Mouse (Mus musculus) telencephalon, adult 2 months (tissue): ENCODE measurements around the gene Slc2a4.
"Not testable (repeated sequence)": the region's sequence is repeated elsewhere in the genome, so short reads cannot be mapped to it uniquely, and the experiment has no call there.

Source experiments
- DNase-seq: peaks from one replicate; pipeline ENCODE4 v3.0.0-alpha.2; 2011; ENCODE audit warnings: low read depth, low spot score

Gene Slc2a4

DNA sequence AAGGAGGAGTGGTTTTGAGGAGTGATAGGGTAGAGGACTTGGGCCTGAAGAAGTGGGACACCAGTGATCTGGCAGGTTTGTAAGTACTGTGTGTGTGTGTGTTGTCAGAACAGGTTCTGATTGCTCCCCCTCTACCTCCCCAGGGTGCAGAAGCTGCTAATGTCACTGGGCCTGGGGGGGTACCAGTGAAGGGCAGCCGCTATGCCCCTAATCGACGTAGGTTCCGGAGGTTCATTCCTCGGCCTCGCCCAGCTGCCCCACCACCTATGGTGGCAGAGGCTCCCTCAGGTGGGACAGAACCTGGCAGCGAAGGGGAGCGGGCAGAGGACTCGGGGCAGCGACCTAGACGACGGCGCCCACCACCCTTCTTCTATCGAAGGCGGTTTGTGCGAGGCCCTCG lies 8.3 kb downstream of the Slc2a4 start:
- no peak for DNase-seq

DNA sequence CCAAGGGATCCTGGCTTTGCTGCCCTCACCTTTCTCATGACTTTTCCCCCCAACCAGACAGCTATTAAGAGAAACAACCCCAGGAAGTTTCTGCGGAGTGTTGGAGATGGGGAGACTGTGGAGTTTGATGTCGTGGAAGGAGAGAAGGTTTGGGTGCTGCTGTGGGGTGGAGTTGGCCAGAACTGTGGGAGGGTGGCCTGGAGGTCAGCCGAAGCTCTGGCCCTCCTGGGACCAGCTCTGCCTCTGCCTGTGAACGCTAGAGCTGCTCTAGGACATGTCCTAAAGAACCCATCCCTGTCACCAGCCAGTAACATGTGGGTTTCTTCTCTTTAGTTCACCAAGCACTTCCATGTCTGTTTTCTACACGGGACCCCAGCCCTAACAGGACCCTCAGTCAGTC lies 8.8 kb downstream of the Slc2a4 start:
- DNase-seq: no peak

DNA sequence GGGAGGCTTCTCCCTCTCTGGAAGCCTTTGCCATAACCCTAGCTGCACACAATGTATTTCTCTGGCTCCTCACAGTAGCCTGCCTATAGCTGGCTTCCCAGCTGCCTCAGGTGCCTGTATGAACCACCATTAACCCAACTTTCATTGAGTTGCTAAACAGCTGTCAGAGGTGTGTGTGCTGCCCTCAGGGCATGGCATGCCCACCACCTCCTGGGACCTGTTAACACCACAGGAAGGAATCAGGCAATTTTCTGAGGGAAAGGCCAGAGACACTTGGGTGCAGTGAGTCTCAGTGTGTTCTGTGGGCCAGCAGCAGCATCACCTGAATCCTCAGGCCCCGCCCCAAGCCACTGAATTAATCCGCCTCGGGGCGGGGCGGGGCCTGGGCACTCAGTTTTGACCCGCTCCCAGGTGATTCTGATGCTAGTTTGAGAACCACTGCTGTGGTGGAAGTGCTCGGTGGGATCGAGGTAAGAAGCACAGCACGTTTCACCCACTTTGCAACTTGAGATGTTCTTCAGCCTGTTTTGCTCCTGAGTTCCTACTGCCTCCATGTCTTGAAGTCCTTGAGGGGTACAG lies 9.5 kb downstream of the Slc2a4 start:
- no peak for DNase-seq

DNA sequence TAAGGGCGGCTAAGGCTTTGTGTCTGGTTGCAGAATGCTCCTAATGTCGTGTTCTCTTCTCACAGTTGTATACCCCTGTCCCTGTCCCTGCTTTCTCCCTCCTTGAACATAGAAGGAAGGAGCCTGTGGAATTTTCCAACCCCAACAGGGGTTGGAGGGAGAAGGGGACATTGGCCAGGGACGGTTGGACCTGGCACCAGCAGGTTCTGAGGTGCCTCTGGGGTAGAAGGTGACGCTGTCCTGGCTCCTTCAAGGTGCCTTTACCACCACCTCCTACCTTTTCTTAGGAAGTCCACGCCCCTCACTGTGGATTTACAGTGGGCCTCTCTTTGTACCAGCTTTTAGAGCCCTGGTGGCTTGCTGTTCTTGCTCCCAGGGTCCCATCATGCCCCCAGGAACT lies 10.2 kb downstream of the Slc2a4 start:
- no peak for DNase-seq

DNA sequence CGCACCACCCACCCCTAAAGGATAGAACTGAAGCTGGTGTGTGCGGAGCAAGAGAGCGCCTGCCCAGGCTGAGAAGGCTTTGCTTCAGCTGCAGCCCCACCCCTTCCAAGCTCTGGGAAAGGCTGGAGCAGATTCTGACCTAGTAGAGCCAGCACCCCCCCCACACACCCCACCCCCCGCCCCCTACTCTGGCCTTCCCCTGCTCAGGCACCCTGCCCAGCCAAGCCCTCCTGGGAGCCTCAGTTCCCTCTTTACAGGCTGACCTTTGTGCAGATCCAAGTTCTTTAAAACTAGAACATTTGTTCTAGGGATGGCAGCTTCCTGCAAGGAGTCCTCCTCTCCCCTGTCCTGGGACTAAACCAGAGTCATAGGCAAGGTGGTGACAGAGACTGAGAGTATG lies 10.6 kb downstream of the Slc2a4 start:
- no peak for DNase-seq

DNA sequence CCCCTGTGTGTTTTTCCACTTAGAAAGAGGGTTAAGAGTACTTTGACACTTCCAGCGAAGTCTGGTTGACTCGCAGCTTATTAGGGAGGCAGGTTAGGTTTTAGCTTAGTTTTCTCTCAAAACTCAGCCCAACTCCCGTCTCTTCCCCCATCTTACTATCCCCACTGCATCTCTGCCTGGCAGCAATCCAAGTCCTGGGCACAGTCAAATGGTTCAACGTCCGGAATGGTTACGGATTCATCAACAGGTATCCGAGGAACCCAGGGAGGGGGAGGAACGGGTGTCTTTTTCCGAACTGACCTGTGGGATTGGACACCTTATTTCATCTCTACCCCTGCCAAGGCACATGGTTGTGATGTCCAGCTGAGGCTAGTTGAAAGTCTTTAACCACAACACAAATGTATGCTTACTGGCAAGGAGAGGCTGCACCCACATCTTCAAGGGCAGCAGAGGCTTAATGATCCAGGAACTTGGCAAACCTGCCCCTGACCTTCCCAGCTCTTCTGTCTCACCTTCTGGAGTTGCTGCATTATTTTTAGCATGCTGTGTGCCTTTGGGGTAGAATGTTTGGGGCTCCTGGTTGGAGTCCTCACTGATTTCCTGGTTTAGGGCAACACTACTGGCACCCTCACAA lies 11.2 kb downstream of the Slc2a4 start:
- no peak for DNase-seq

DNA sequence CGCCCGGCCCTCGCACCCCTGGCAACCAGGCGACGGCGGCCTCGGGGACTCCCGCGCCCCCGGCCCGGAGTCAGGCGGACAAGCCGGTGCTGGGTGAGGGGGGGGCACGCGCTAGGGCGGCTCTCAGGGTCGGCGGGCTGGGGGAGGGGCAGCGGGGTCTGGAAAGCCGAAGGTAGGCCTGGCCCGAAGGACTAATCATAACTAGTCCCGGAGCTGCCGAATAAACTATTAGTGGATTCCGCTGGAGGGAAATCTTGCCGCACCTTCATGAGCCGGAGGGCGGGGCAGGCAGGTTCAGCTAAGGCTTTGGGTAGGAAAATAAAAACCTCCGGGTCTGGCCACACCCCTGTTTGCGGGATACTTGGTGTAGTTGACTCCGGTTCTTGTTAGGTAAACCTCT lies 11.8 kb downstream of the Slc2a4 start:
- DNase-seq: no peak

DNA sequence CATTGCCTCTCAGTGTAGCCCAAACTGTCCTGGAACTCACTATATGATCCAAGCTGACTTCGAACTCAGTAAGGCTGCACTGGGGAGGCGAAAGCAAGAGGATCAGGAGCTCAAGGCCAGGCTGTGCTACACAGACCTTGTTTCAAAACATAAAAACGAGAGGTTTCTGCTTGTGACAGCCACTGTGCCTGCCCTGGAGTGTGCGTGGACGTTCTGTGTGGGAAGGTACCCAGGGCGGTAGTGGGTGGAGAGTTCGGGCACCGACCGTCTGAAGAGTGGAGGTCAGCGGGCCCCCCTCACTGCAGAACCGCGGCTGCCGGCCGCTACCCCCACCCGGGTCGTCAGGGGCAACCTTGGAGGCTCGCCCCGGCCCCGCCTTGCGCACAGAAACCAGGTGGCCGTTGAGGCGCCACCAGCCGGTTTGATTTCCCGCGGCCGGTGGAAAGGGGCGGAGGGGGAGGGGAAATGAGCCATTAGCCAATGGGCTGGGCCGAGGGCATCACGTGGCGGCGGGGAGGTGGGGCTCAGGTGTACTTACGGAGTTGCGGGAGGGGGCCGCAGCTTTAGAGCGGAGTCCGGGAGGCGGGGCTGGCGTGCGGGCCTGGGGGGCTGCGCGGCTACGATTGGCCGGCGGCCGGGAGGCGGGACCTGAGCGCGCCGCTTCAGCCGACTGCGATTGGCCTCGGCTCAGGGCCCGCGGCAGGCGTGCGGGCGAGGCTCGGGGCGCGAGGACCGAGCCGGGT lies 12.7 kb downstream of the Slc2a4 start, which contains the start of gene Ybx2:
Gene Ybx2, plus strand, starts transcription at position 660 of the 743 bp plus-strand sequence.
- peak; percentile 62 for DNase-seq

DNA sequence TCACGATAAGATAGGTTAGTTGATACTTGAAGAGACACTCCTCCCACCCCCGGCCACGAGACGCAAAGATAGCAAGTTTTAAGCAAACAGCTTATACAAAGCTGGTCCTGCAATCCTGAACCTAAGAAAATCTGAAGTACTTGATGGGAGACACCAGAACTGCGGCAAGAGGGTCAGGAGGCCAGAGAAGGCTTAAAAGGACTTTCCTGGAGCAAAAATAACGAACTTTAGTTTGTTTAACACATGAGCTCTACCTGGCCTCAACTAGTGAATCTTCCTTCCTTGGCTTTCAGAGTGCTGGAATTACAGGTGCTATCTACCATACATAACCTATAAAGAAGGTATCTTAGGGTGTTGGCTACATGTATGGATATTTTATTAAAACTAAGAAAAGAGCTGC lies 13.3 kb downstream of the Slc2a4 start:
- no peak for DNase-seq

DNA sequence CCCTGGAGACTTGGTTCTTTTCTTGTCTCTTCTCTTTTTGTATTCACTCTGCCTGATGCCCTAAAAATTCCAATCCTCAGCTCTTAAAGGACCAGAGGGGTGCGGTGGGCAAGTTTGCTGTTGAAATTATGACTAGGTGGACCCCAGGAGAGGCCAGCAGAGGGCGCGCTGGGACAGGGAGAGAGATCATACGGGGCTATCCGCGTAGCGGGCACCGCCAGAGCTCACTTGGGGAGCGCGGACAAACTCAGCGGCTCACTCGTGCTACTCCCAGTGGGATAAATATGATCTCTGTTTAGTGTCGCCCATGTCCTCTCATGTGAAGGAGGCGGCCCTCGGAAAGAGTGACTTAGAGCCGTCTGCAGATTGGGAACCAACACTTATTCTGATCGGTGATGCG lies 13.8 kb downstream of the Slc2a4 start:
- DNase-seq: no peak

DNA sequence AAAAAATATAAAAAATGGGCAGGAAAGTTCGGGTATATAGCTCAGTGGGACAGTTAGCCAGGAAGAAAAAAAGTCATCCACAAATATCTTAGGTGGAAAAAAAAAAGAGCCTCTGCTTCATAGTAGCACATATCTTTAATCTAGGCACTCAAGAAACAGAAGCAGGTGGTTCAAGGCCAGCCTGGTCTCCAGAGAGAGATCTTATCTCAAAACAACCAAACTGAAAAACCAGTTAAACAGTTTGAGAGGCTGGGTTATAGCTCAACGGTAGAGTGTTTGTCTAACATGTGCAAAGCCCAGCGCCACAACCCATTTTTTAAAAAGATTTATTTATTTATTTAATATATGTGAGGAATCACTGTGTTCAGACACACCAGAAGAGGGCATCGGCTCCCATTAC lies 14.9 kb downstream of the Slc2a4 start:
- no peak for DNase-seq

DNA sequence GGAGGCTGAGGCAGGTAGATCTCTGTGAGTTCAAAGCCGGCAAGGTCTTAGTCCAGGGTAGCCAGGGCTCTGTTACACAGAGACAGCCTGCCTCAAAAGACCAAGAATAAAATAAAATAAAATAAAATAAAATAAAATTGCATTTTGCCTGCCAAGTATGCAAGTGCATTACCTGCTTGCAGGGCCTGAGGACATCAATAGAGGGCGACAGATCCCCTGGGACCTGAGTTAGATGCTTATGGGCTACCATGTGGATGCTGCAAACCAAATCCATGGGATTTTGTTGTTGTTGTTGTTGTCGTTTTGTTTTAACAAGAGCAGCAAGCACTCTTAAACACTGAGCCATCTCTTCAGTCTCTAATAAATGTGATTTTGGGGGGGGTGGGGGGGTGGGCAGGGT lies 15.7 kb downstream of the Slc2a4 start:
- no peak for DNase-seq

DNA sequence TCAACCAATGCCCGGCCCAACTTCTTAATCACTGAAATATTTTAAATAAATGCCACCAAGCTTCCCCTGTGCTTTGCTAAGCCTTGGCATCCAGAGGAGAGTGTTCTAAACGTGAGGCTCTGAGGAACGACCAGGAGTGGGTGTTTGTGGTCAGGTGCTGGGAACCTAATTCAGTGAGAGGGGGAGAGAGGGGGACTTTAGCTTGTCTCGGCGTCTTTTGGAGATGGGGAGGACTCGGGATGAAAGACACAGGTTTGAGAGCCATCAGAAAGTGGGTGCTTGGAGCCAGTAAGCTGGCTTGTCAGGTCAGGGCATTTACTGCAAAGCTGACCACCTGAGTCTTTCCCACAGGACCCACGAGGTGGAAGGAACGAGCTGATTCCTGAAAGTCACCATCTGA lies 16.2 kb downstream of the Slc2a4 start:
- DNase-seq: no peak

DNA sequence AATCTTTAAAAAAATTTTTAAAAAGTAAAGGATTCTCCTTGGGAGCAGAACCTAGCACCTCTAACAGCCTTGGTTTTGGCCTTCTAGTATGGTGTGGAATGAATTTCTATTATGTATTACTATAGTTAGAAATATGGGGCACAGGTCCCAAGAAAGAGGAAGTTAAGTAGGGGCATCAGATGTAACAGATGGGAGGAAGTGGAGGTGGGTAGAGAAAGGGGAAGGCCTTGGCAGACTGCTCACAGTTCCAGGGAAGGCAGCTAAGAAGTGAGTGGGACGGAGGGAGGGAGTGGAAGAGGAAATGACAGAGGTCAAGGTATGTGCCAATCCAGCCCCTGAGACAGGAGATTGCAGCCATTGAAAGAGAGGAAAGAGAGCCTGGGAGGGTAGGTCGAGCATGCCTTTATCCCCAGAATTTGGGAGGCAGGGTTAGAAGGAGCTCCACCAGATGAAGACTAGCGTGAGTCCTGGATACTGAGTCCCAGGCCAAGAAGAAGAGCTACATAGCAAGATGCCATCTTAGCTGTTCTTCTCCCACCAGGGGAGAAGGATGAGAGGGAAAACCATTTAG lies 16.9 kb downstream of the Slc2a4 start:
- no peak for DNase-seq

DNA sequence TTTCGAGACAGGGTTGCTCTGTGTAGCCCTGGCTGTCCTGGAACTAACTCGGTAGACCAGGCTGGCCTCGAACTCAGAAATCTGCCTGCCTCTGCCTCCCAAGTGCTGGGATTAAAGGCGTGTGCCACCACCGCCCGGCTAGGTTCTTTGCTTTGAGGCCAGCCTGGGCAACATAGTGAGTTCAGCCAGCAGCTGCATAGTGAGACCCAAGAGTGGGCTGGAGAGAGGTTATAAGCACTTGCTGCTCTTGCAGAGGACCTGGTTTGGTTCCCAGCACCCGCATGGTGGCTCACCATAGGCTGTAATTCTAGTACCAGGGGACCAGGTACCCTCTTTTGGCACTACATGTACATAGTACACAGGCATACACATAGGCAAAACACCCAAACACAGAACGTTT lies 17.8 kb downstream of the Slc2a4 start:
- not testable (repeated sequence) for DNase-seq

DNA sequence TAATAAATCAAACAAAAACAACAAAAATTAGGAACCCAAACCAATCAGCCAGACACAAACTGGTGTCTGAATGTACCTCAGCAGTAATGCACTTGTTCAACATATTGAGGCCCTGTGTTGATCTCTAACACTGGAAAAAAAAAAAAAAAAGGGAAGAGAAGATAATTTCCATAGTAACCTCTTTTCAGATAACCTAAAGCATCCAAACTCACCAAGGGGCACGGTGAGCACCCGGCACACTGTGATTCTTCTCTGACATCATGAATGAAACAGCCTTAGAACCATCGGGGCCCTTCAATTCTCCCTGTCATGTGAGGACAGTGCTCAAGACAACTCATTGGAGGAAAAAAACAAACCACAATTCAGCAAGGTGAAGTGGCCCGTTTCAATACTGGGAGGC lies 18.3 kb downstream of the Slc2a4 start:
- DNase-seq: no peak

DNA sequence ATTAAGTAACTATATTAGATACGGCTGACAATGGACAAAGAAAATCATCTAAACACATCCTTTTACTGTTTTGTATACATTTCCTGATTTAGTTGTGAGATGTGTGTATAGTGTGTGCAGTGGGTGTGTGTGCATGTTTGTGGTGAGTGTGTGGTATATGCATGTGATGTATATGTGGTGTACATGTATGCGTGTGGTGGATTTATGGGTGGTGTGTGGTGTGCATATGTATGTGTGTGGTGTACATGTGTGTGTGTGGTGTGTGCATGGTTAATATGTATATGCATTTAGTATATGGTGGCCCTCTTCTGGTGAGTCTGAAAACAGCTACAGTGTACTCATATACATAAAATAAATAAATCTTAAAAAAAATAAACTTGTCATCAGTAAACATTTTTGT lies 20.5 kb downstream of the Slc2a4 start:
- DNase-seq: no peak

DNA sequence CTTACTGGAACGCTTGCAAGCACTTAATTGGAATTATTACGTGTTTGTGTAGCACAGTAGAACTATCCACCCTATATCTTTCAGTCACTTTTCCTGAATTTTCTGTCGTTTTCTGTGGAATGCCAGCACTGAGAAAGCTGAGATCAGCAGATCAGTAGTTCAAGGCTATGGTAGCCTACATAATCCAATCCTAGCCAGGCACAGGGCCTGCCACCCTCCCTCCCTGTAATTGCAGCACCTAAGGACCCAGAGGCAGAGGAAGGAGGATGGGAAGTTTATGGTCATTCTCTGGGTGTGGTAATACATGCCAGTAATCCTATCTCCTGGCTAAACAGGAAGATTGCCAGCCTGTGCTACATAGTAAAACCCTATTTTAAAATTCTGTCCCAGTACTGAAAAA lies 25.2 kb downstream of the Slc2a4 start:
- DNase-seq: no peak

DNA sequence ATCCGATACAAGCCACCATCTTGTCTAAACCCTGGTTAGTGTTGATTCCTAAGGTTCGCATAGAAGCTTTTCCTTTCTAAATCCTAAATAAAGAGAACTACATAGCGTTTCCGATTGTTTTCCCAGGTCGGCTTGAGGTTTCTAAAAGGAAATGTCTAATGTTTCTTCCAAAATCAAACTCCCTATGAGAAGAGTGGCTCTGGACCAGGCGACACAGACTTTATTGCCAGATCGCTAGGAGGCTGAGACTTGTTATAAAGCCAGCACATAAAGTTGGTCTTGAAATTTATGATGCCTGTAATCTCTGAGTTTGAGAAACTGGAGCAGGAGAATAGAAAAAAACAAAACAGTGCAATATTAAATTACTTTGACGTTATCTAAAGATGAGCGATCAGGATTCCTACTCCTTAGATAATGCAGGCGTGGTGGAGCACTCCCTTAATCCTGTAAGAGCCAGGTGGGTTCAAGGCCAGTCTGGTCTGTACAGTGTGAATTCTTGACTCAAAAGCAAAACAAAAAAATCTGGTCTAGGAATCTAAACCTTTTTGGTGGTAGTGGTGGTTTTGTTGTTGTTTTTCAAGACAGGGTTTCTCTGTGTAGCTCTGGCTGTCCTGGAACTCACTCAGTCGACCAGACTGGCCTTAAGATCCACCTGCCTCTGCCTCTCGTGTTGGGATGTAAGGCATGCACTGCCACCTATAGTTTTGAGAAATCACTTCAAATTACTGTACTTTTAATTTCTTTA lies 25.8 kb downstream of the Slc2a4 start:
- no peak for DNase-seq

DNA sequence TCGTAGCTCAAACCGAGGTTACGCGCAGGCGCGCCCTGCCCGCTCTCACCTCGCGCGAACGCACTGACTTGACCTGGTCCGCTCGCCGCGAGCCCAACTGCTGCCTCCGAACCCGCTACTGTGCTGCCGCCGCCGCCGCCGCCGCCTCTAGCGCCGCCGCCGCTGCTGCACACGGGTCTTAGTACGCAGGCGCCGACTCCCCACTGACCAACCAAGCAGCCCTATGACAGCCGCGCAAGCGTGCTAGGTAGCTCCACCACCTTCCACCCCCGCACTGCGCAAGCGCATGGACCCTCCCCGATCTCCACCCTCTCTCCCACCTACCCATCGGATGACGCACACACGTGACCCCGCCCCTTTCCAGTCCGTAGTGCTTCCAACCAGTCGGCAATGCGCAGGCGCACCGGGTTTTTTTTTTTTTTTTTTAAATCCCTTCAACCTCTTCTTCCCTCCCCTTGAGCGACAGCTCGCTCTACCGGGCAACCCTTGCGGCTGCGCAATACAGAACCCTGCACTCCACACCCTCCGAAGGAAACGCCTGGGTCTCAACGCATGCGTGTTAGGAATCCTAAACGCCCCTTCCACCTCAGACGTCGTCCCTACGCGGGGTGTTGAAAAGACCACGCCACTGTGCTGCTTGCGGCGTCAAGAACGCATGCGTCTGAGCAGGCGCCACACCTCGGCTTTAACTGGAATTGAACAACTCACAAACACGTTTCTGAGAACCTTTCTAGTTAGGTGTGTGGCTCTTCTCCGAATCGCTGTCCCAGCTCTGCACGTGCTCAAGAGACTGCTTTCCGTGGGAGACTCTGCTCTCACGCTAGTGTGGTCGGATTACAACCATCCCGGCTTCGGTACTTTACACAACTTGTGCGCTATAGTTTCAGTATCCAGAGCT lies 26.6 kb downstream of the Slc2a4 start, which contains the start of gene Eif5a:
Gene Eif5a, minus strand, starts transcription at position 845 of the 898 bp plus-strand sequence.
- peak; percentile 100 for DNase-seq
